Mouse (Mus musculus) cerebellum, adult 2 months (tissue): Measurements from ENCODE around the gene Nfic. TPM values are rescaled to one million over a fixed set of nuclear protein-coding genes. Genes with fewer than 3 reads are reported as not detected.

Source experiments
- DNase-seq, 2 experiments: peaks; one replicate each; pipeline ENCODE4 v3.0.0; 2021
- H3K27ac ChIP-seq: fragments of 200-500 bp; 2 replicates; pipeline ENCODE4 v1.5.1; 2012; ENCODE audit warnings: low read length, control low read depth, inconsistent platforms; ENCODE audit not compliant: insufficient read depth
- H3K27me3 ChIP-seq: fragments of 200-500 bp; 2 replicates; pipeline ENCODE4 v1.6.1; 2012; ENCODE audit warnings: inconsistent platforms, mild to moderate bottlenecking, low read length, moderate library complexity; ENCODE audit not compliant: control insufficient read depth, insufficient read depth
- H3K4me1 ChIP-seq: fragments of 200-500 bp; 2 replicates; pipeline ENCODE4 v1.6.1; 2011; ENCODE audit warnings: low read length; ENCODE audit not compliant: control insufficient read depth, insufficient read depth
- H3K4me3 ChIP-seq: fragments of 200-500 bp; replicated peaks from 2 replicates; pipeline ENCODE3; 2011; ENCODE audit warnings: mild to moderate bottlenecking, low read depth, low read length, control low read depth; ENCODE audit not compliant: insufficient read depth
- CTCF ChIP-seq: fragments of 200-500 bp; IDR thresholded peaks from 2 replicates; pipeline ENCODE4 v1.5.1; 2011; ENCODE audit warnings: low read depth, mild to moderate bottlenecking, control low read depth, low read length, moderate library complexity, borderline replicate concordance; ENCODE audit not compliant: insufficient read depth
- POLR2A ChIP-seq: fragments of 200-500 bp; IDR thresholded peaks from 2 replicates; pipeline ENCODE4 v1.6.1; 2011; ENCODE audit warnings: low read length, control low read depth, borderline replicate concordance; ENCODE audit not compliant: insufficient read depth
- WGBS: fragments of 180-500 bp; shearing (Covaris S2); methylation state at CpG from one replicate; pipeline ENCODE4 v1.1.7; 2018; 5-methylcytosine and 5-hydroxymethylcytosine counted together
- polyA plus RNA-seq: library from polyadenylated mRNA; depleted of rRNA; stranded (reverse); fragments of >200 nt; gene quantifications from 2 replicates; pipeline ENCODE4 v1.2.3, GENCODE M21; 2012

Gene Nfic
- polyA plus RNA-seq, 1 experiment = 103 TPM

GRCm38 (mm10) chr10:81411471-81412400 is 43.7 kb downstream of the Nfic start:
- peaks cover 95% of the 10 kb centered on the region for H3K4me1 ChIP-seq

DNA sequence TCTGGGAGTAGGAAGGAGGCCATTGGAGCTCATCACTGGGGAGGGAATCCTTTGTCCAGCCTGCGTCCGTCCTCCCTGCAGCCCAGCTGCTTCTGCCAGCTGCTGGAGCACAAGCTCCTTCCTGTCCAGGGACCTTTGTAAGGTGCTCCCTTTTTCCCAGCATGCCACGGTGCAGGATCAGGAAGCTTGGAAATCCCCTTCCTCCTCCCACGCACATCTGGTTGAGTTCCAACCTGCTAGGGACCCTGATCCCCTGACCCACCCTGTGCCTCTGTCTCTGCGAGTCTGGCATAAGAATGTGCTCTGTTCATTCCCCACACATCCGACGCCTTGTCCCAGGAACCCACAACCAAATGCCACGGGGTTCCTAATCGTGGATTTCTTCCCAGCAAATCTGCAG is 44.5 kb downstream of the Nfic start:
- 15% methylated on average over 9 of the region's 9 CpGs for WGBS
- Histone ChIP-seq H3K4me1 (peaks cover 96% of the 10 kb centered on the region), H3K27ac (peak overlapping the region; percentile 99), H3K4me3 (no peak overlapping the region), H3K27me3 (no peaks in the 10 kb centered on the region)
- no peak for DNase-seq
- TF ChIP-seq POLR2A = no peak
- TF ChIP-seq CTCF = no peak

More at GRCm38 (mm10) chr10:81411471-81412400, 43.7 kb downstream of the Nfic start:
- H3K27ac ChIP-seq = peak overlapping the region; percentile 99
- DNase-seq = peak; percentile 93 to 94
- WGBS = 2% methylated on average over 18 of the region's 18 CpGs
- peak overlapping the region; percentile 1 for H3K4me3 ChIP-seq
- H3K27me3 ChIP-seq = no peaks in the 10 kb centered on the region
- no peak for TF ChIP-seq POLR2A
- TF ChIP-seq CTCF = no peak

DNA sequence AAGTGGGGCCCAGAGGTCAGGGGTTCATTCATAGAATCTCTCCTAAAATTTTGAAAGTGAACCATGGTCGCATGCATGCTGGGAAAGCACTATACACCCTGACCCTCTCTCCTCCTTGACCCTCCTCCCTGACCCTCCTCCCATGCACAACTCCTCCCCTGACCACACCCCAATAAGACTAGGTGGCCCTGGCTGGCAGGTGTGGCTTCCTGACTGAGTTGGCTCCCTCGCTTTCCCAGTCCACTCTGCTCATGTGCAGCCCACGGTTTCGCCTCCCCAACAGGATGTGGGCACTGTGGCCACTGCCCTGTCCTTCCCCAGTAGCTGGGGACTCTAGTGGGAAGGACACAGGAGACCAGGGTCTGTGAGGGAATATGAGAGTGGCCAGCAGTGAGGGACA is 45.1 kb downstream of the Nfic start:
- WGBS = 44% methylated on average over 4 of the region's 4 CpGs
- DNase-seq = no peak
- peaks cover 96% of the 10 kb centered on the region for H3K4me1 ChIP-seq
- TF ChIP-seq CTCF (no peak), POLR2A (no peak)
- H3K27ac ChIP-seq = peak overlapping the region; percentile 99
- no peaks in the 10 kb centered on the region for H3K27me3 ChIP-seq
- no peak overlapping the region for H3K4me3 ChIP-seq

- WGBS = 32% methylated on average over 8 of the region's 8 CpGs
- peak overlapping the region; percentile 63 for H3K27ac ChIP-seq
- no peak for DNase-seq
- H3K4me1 ChIP-seq = peaks cover 88% of the 10 kb centered on the region
- H3K4me3 ChIP-seq = no peak overlapping the region
- H3K27me3 ChIP-seq = no peaks in the 10 kb centered on the region
- TF ChIP-seq POLR2A (no peak), CTCF (no peak)
Observed at GRCm38 (mm10) chr10:81409330-81409729, 46.1 kb downstream of the Nfic start.

GRCm38 (mm10) chr10:81408871-81409291 is 46.6 kb downstream of the Nfic start:
- peak overlapping the region; percentile 63 for H3K27ac ChIP-seq

DNA sequence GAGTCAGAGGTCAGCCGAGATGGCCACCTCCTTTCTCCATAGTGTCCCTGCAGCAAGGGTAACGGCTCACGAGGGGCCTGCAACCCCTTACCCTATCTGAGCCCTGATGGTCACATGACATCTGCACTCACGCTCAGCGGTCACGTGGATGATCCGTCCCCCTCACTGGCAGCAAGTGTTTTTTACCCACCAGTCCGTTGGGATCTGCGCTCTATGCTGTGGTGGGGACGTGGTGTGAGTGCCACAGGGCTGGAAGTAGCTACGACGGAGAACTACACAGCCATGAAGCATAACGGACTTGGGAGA is 47.1 kb downstream of the Nfic start:
- peaks cover 79% of the 10 kb centered on the region for H3K4me1 ChIP-seq
- peak overlapping the region; percentile 63 for H3K27ac ChIP-seq

More at GRCm38 (mm10) chr10:81408871-81409291, 46.6 kb downstream of the Nfic start:
- no peak for TF ChIP-seq POLR2A
- peak; percentile 86 for TF ChIP-seq CTCF
- Histone ChIP-seq H3K4me3 (no peak overlapping the region), H3K27me3 (no peaks in the 10 kb centered on the region), H3K4me1 (peaks cover 84% of the 10 kb centered on the region)
- WGBS = 15% methylated on average over 9 of the region's 9 CpGs
- peak; percentile 68 to 72 for DNase-seq

GRCm38 (mm10) chr10:81407539-81408423 is 47.7 kb downstream of the Nfic start:
- 6% methylated on average over 31 of the region's 31 CpGs for WGBS
- peak; percentile 89 to 95 for DNase-seq
- H3K4me1 ChIP-seq = peaks cover 78% of the 10 kb centered on the region
- peak overlapping the region; percentile 49 for H3K4me3 ChIP-seq
- no peaks in the 10 kb centered on the region for H3K27me3 ChIP-seq
- TF ChIP-seq POLR2A = 0 out of 2 replicates have a peak, but pooled peaks have one; percentile 5
- no peak for TF ChIP-seq CTCF
- peak overlapping the region; percentile 69 for H3K27ac ChIP-seq

More for the DNA sequence above, 47.1 kb downstream of the Nfic start:
- Histone ChIP-seq H3K27me3 (no peaks in the 10 kb centered on the region), H3K4me3 (no peak overlapping the region)
- TF ChIP-seq CTCF = no peak
- TF ChIP-seq POLR2A = no peak
- DNase-seq = no peak
- 35% methylated on average over 13 of the region's 13 CpGs for WGBS
